Mouse (Mus musculus): ENCODE results near the gene P3h4. TPM values are rescaled to one million over a fixed set of nuclear protein-coding genes. Genes with fewer than 3 reads are reported as not detected.

Gene P3h4
- polyA plus RNA-seq, 1 experiment, result 115 TPM

DNA sequence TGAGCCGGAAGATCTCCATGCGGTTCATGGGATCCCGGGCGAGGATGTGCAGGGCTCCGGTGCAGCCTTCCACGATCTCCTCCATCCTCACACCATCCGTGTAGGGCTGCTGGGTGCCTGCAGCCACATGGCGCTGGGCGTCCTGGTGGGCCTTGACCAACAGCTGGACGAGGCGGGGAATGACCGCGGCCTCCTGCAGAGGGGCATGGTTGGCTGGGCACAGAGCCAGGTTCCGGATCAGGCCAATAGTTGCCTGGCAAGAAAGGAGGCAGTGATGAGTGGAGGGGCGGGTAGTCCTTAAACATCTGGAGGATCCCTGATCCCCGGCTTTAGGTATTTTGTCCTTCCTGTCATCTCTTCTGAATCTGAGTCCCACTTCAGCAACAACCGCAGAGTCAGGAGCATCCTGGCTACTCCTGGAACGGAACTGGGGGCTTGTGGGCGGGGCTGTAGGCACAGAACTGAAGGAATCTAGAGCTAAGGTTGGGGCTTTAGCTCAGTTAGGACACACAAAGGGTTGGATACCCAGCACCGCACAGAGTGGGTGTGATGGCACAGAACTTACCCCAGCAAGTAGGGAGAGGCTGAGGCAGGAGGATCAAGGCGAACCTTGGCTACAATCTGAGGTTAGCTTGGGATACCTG is 37.8 kb downstream of the P3h4 start:
- TF ChIP-seq MAX (IDR thresholded peaks at IDR 0.05; ENCODE audit: low read depth) (no peak), MYOG (IDR thresholded peaks at IDR 0.05; ENCODE audit: control insufficient read depth in 1 of 3, insufficient read depth in 1 of 3, insufficient read length in 2 of 3, low read depth in 2 of 3) (peak in 2 of 3 experiments; percentile 33)
- no peaks in the 10 kb centered on the region for H3K27me3 ChIP-seq (ENCODE audit: control insufficient read depth, insufficient read depth, insufficient read length)
- no peak overlapping the region for H3K4me3 ChIP-seq
- H3K36me3 ChIP-seq (ENCODE audit: control insufficient read depth, insufficient read depth), result peaks cover 59% of the 10 kb centered on the region
- H3K79me2 ChIP-seq (ENCODE audit: control insufficient read depth, insufficient read depth), result no peaks in the 10 kb centered on the region
- H3K4me2 ChIP-seq (ENCODE audit: low read depth), result no peak overlapping the region
- H3ac ChIP-seq (ENCODE audit: control insufficient read depth, insufficient read length), result no peak overlapping the region

DNA sequence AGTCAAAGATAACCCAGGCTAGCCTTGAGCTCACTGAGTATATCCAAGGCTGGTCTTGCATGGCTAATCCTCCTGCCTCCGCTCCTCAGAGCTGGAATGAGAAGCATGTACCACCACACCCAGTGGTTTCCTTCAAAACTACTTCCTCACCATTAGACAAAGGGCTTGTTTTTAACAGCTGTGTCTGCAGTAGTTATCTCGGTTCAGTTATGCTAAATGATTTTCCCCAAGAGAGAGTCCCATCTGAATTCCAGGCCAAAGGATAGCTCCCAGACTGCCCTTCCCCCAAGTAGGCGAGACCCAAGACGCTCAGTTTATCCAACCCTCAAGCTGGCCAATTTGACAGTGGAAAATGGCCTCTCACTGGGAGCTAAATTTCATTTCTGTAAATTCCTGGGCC is 38.6 kb downstream of the P3h4 start:
- H3K27me3 ChIP-seq (ENCODE audit: control insufficient read depth, insufficient read depth, insufficient read length), result no peaks in the 10 kb centered on the region
- H3K4me2 ChIP-seq (ENCODE audit: low read depth), result no peak overlapping the region
- TF ChIP-seq REST (IDR thresholded peaks at IDR 0.05; ENCODE audit: insufficient read depth, insufficient read length), result no peak
- TF ChIP-seq MYOG (IDR thresholded peaks at IDR 0.05; ENCODE audit: control insufficient read depth in 1 of 3, insufficient read depth in 1 of 3, insufficient read length in 2 of 3, low read depth in 2 of 3), result peak in 2 of 3 experiments; percentile 9 to 13
- H3K36me3 ChIP-seq (ENCODE audit: control insufficient read depth, insufficient read depth), result peaks cover 60% of the 10 kb centered on the region
- no peaks in the 10 kb centered on the region for H3K79me2 ChIP-seq (ENCODE audit: control insufficient read depth, insufficient read depth)
- H3K4me3 ChIP-seq, result no peak overlapping the region
- H3ac ChIP-seq (ENCODE audit: control insufficient read depth, insufficient read length), result no peak overlapping the region

DNA sequence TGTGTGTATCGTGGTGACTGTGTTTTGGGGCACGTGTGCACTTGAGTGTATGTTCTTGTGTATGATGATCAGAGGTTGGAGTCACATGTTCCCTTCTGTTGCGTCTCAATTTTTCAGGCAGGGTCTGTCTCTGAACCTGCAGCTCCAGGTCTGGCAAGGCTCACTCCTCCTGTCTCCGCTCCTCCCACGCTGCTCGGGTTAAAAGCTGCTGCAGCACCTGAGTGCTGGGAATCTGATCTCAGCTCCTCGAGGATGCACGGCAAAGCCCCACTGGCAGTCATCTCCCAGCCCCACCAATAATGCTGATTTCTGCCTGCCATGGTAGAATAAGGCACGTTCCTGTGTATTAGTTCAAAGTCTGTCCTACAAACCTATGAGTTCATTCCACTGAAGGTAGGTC is 39.5 kb downstream of the P3h4 start:
- H3ac ChIP-seq (ENCODE audit: control insufficient read depth, insufficient read length), result no peak overlapping the region
- no peaks in the 10 kb centered on the region for H3K27me3 ChIP-seq (ENCODE audit: control insufficient read depth, insufficient read depth, insufficient read length)
- no peaks in the 10 kb centered on the region for H3K79me2 ChIP-seq (ENCODE audit: control insufficient read depth, insufficient read depth)
- TF ChIP-seq USF1 (IDR thresholded peaks at IDR 0.05; ENCODE audit: low read depth) (no peak), CEBPB (IDR thresholded peaks at IDR 0.05; ENCODE audit: insufficient read depth, poor library complexity, severe bottlenecking) (no peak), SRF (IDR thresholded peaks at IDR 0.05; ENCODE audit: control insufficient read depth, insufficient read length, low read depth) (no peak), MYOD1 (IDR thresholded peaks at IDR 0.05; ENCODE audit: control insufficient read depth in 1 of 3, insufficient read length in 2 of 3, low read depth in 2 of 3) (no peak), REST (IDR thresholded peaks at IDR 0.05; ENCODE audit: insufficient read depth, insufficient read length) (no peak), MAX (IDR thresholded peaks at IDR 0.05; ENCODE audit: low read depth) (no peak), TCF12 (IDR thresholded peaks at IDR 0.05; ENCODE audit: insufficient read depth, poor library complexity, severe bottlenecking) (no peak), POLR2A (IDR thresholded peaks at IDR 0.05; ENCODE audit: insufficient read length, low read depth) (no peak), POLR2AphosphoS2 (IDR thresholded peaks at IDR 0.05; ENCODE audit: insufficient read length, low read depth) (no peak), MYOG (IDR thresholded peaks at IDR 0.05; ENCODE audit: control insufficient read depth in 1 of 3, insufficient read depth in 1 of 3, insufficient read length in 2 of 3, low read depth in 2 of 3) (no peak), E2F4 (IDR thresholded peaks at IDR 0.05; ENCODE audit: insufficient read depth) (no peak), TCF3 (IDR thresholded peaks at IDR 0.05; ENCODE audit: insufficient read length, low read depth) (no peak)
- H3K36me3 ChIP-seq (ENCODE audit: control insufficient read depth, insufficient read depth), result peaks cover 58% of the 10 kb centered on the region
- H3K4me2 ChIP-seq (ENCODE audit: low read depth), result no peak overlapping the region
- H3K4me3 ChIP-seq, result no peak overlapping the region

DNA sequence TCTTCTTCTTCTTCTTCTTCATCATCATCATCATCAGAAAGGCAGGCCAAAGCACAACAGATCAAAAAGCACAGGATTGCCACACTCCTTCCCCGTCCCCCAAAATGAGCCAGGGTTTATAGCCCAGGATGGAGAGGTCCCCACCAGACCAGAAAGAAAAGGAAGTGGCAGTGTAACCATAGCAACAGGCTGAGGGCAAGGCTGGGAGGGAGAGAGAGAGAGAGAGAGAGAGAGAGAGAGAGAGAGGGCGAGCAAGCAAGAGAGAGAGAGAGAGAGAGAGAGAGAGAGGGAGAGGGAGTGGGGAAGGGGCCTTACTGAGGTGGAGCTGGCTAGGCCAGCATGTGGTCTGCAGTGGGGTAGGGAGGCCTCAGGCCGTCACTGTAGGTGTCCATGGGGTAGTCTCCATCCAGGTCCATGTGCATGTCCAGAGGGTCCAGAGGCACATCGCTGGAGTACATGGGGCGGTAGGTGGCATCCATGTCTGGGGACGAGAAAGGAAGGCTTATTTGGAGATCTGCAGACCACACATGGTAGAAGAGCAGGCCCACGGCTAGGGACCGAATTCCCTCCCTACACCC is 42.6 kb downstream of the P3h4 start:
- H3K36me3 ChIP-seq (ENCODE audit: control insufficient read depth, insufficient read depth), result peaks cover 44% of the 10 kb centered on the region
- TF ChIP-seq E2F4 (IDR thresholded peaks at IDR 0.05; ENCODE audit: insufficient read depth), result no peak
- no peak for TF ChIP-seq POLR2A (IDR thresholded peaks at IDR 0.05; ENCODE audit: insufficient read length, low read depth)
- no peak for TF ChIP-seq TCF12 (IDR thresholded peaks at IDR 0.05; ENCODE audit: insufficient read depth, poor library complexity, severe bottlenecking)
- TF ChIP-seq USF1 (IDR thresholded peaks at IDR 0.05; ENCODE audit: low read depth), result no peak
- no peak for TF ChIP-seq SRF (IDR thresholded peaks at IDR 0.05; ENCODE audit: control insufficient read depth, insufficient read length, low read depth)
- TF ChIP-seq CEBPB (IDR thresholded peaks at IDR 0.05; ENCODE audit: insufficient read depth, poor library complexity, severe bottlenecking), result no peak
- TF ChIP-seq MYOD1 (IDR thresholded peaks at IDR 0.05; ENCODE audit: control insufficient read depth in 1 of 3, insufficient read length in 2 of 3, low read depth in 2 of 3), result no peak
- TF ChIP-seq MAX (IDR thresholded peaks at IDR 0.05; ENCODE audit: low read depth), result no peak
- no peak for TF ChIP-seq MYOG (IDR thresholded peaks at IDR 0.05; ENCODE audit: control insufficient read depth in 1 of 3, insufficient read depth in 1 of 3, insufficient read length in 2 of 3, low read depth in 2 of 3)
- TF ChIP-seq POLR2AphosphoS2 (IDR thresholded peaks at IDR 0.05; ENCODE audit: insufficient read length, low read depth), result no peak
- TF ChIP-seq TCF3 (IDR thresholded peaks at IDR 0.05; ENCODE audit: insufficient read length, low read depth), result no peak
- TF ChIP-seq REST (IDR thresholded peaks at IDR 0.05; ENCODE audit: insufficient read depth, insufficient read length), result no peak
- no peak overlapping the region for H3ac ChIP-seq (ENCODE audit: control insufficient read depth, insufficient read length)
- no peak overlapping the region for H3K4me3 ChIP-seq
- no peaks in the 10 kb centered on the region for H3K79me2 ChIP-seq (ENCODE audit: control insufficient read depth, insufficient read depth)
- no peaks in the 10 kb centered on the region for H3K27me3 ChIP-seq (ENCODE audit: control insufficient read depth, insufficient read depth, insufficient read length)
- no peak overlapping the region for H3K4me2 ChIP-seq (ENCODE audit: low read depth)

DNA sequence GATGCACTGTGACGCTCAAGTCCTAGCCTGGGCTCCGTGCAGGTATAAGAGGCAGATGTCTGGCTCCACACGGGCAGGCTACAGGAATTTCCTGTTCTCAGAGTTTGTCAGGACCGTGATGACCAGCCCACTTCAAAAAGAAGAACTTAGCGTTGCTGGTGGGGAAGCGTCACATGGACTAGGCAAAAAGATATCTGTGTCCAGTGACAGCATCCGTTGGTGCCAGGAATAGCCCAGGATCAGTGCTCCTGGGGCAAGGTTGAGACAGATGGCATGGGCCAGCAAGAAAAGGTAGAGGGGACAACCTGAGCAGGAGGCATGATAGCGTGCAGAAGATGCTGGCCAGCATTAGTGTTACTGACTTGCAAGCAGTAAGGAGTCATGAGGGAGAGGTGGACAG is 44.8 kb downstream of the P3h4 start:
- Histone ChIP-seq H3K27me3 (ENCODE audit: control insufficient read depth, insufficient read depth, insufficient read length) (no peaks in the 10 kb centered on the region), H3K36me3 (ENCODE audit: control insufficient read depth, insufficient read depth) (peaks cover 23% of the 10 kb centered on the region), H3K79me2 (ENCODE audit: control insufficient read depth, insufficient read depth) (no peaks in the 10 kb centered on the region), H3K4me3 (no peak overlapping the region), H3K4me2 (ENCODE audit: low read depth) (no peak overlapping the region), H3ac (ENCODE audit: control insufficient read depth, insufficient read length) (no peak overlapping the region)
- TF ChIP-seq MYOD1 (IDR thresholded peaks at IDR 0.05; ENCODE audit: control insufficient read depth in 1 of 3, insufficient read length in 2 of 3, low read depth in 2 of 3) (no peak), POLR2A (IDR thresholded peaks at IDR 0.05; ENCODE audit: insufficient read length, low read depth) (no peak), E2F4 (IDR thresholded peaks at IDR 0.05; ENCODE audit: insufficient read depth) (no peak), TCF3 (IDR thresholded peaks at IDR 0.05; ENCODE audit: insufficient read length, low read depth) (no peak), CEBPB (IDR thresholded peaks at IDR 0.05; ENCODE audit: insufficient read depth, poor library complexity, severe bottlenecking) (no peak), MYOG (IDR thresholded peaks at IDR 0.05; ENCODE audit: control insufficient read depth in 1 of 3, insufficient read depth in 1 of 3, insufficient read length in 2 of 3, low read depth in 2 of 3) (no peak)
